Mouse (Mus musculus) cortical plate, adult 2 months (tissue): ENCODE data around the gene Ldah.

Source experiments
- CTCF ChIP-seq: fragments of 200-500 bp; IDR thresholded peaks from 2 replicates; pipeline ENCODE4 v1.5.1; 2011; ENCODE audit warnings: mild to moderate bottlenecking, control low read depth, low read length; ENCODE audit not compliant: insufficient read depth; ENCODE audit errors: extremely low read depth
- POLR2A ChIP-seq: fragments of 200-500 bp; IDR thresholded peaks from 2 replicates; pipeline ENCODE4 v1.6.1; 2011; ENCODE audit warnings: mild to moderate bottlenecking, low read length, control low read depth; ENCODE audit not compliant: insufficient read depth; ENCODE audit errors: extremely low read depth

GRCm38 (mm10) chr12:8324086-8324485, 116.2 kb downstream of the Ldah start:
- TF ChIP-seq POLR2A: no peak
- TF ChIP-seq CTCF: no peak
